Mouse (Mus musculus) heart, postnatal 0 days (tissue): ENCODE measurements around the gene Gpr45.

Experiments
- CTCF ChIP-seq: IDR thresholded peaks from 2 replicates; pipeline ENCODE4 v1.5.1; 2016; ENCODE audit warnings: antibody characterized with exemption, control low read depth, low read depth
- EP300 ChIP-seq: IDR thresholded peaks from 2 replicates; pipeline ENCODE4 v1.6.1; 2016; ENCODE audit warnings: antibody characterized with exemption, low read depth

DNA sequence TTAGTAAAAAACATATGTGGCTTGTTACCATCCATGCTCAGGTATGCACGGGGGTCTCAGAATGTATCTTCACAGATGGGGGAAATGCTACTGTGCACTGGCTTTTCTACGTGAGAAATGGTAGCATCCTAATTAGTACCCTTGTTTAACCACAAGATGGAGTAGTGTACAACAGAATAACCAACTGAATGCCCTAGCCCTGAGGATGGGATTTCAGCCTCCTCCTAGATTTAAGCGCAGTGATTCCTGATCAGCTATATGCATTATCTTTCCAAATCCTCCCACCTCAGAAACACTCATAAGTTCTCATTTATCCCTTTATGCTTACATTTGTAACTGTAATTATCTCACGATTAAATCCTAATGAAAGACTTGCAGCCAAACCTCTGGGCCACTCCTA, 37.6 kb upstream of the Gpr45 start:
- TF ChIP-seq CTCF = peak; percentile 80
- TF ChIP-seq EP300 = no peak
